Mouse (Mus musculus) hindbrain, postnatal 0 days (tissue): ENCODE results near the gene Calhm4. TPM values are rescaled to one million over a fixed set of nuclear protein-coding genes. Genes with fewer than 3 reads are reported as not detected.
A peak's percentile ranks its signal among the peaks of the same experiment; 100 is the strongest.

Source experiments
- ATAC-seq: fragments of 200-750 bp; cut with Nextera tagmentation; 2 replicates; pipeline ENCODE4 v1.8.0; 2017; ENCODE audit warnings: mild to moderate bottlenecking, moderate TSS enrichment, moderate library complexity
- DNase-seq: peaks from one replicate; pipeline ENCODE4 v3.0.0-alpha.2; 2015; ENCODE audit warnings: low spot score
- H3K27ac ChIP-seq: fragments of 300-500 bp; sonication (generic); 2 replicates; pipeline ENCODE4 v1.5.1; 2014; ENCODE audit warnings: mild to moderate bottlenecking
- H3K27me3 ChIP-seq: fragments of 300-500 bp; sonication (generic); 2 replicates; pipeline ENCODE4 v1.6.1; 2014; ENCODE audit warnings: low read length, mixed read lengths; ENCODE audit not compliant: insufficient read depth
- H3K36me3 ChIP-seq: fragments of 300-500 bp; sonication (generic); 2 replicates; pipeline ENCODE4 v1.6.1; 2014; ENCODE audit warnings: low read length, mixed read lengths; ENCODE audit not compliant: insufficient read depth
- H3K4me1 ChIP-seq: fragments of 300-500 bp; sonication (generic); 2 replicates; pipeline ENCODE4 v1.6.1; 2014; ENCODE audit warnings: antibody characterized with exemption, low read length, mixed read lengths; ENCODE audit not compliant: insufficient read depth
- H3K4me2 ChIP-seq: fragments of 300-500 bp; sonication (generic); 2 replicates; pipeline ENCODE4 v1.6.1; 2014; ENCODE audit warnings: low read depth, mild to moderate bottlenecking, low read length, moderate library complexity, mixed read lengths
- H3K4me3 ChIP-seq: fragments of 300-500 bp; sonication (generic); 2 replicates; pipeline ENCODE4 v1.5.1; 2014; ENCODE audit warnings: low read length
- H3K9ac ChIP-seq: fragments of 300-500 bp; sonication (generic); replicated peaks from 2 replicates; pipeline ENCODE4 v1.6.1; 2014; ENCODE audit warnings: mild to moderate bottlenecking, low read length, moderate library complexity, mixed read lengths
- H3K9me3 ChIP-seq: fragments of 300-500 bp; sonication (generic); 2 replicates; pipeline ENCODE4 v1.6.1; 2016; ENCODE audit warnings: low read length, mixed read lengths
- CTCF ChIP-seq: IDR thresholded peaks from 2 replicates; pipeline ENCODE4 v1.5.1; 2016; ENCODE audit warnings: antibody characterized with exemption, control low read depth, low read depth
- WGBS: fragments of 180-500 bp; shearing (Covaris S2); extraction: QIAGEN DNeasy Blood & Tissue Kit; methylation state at CpG from one replicate; pipeline ENCODE4 v1.1.7; 2014; 5-methylcytosine and 5-hydroxymethylcytosine counted together
- polyA plus RNA-seq: library from polyadenylated mRNA; unstranded; fragments of >200 nt; fragmentation: Nextera tagmentation; extraction: Ambion mirVana; gene quantifications from 2 replicates; pipeline ENCODE4 v1.2.1, GENCODE M21; 2015
- total RNA-seq: library from RNA; depleted of rRNA; stranded (reverse); fragments of >200 nt; gene quantifications from 2 replicates; pipeline ENCODE4 v1.2.3, GENCODE M21; 2014

Gene Calhm4
- total and polyA plus RNA-seq, 2 experiments from 2014 or later, result not detected

- Histone ChIP-seq H3K9ac (no peak overlapping the region), H3K4me2 (no peak overlapping the region), H3K4me3 (no peak overlapping the region), H3K9me3 (no peaks in the 10 kb centered on the region), H3K4me1 (no peaks in the 10 kb centered on the region), H3K27ac (no peak overlapping the region), H3K36me3 (no peaks in the 10 kb centered on the region), H3K27me3 (no peaks in the 10 kb centered on the region)
- DNase-seq (no peak), ATAC-seq (no peak)
- peak; percentile 9; the same call in 1 of the 2 replicates for TF ChIP-seq CTCF
- WGBS, result 72% methylated on average over 2 of the region's 2 CpGs
Observed at GRCm38 (mm10) chr10:34071650-34072049, 27.5 kb upstream of the Calhm4 start.

- Histone ChIP-seq H3K27ac (no peak overlapping the region), H3K36me3 (no peaks in the 10 kb centered on the region), H3K4me1 (no peaks in the 10 kb centered on the region), H3K9ac (no peak overlapping the region), H3K4me2 (no peak overlapping the region), H3K9me3 (no peaks in the 10 kb centered on the region), H3K4me3 (no peak overlapping the region), H3K27me3 (no peaks in the 10 kb centered on the region)
- no peak for ATAC-seq
- 59% methylated on average over 5 of the region's 5 CpGs for WGBS
- TF ChIP-seq CTCF, result no peak
- DNase-seq, result no peak
Observed at GRCm38 (mm10) chr10:34070999-34071492, 26.9 kb upstream of the Calhm4 start.

- WGBS, result 65% methylated on average over 1 of the region's 1 CpGs
- Histone ChIP-seq H3K36me3 (no peaks in the 10 kb centered on the region), H3K9me3 (no peaks in the 10 kb centered on the region), H3K27me3 (no peaks in the 10 kb centered on the region), H3K9ac (no peak overlapping the region), H3K27ac (no peak overlapping the region), H3K4me1 (no peaks in the 10 kb centered on the region), H3K4me2 (no peak overlapping the region), H3K4me3 (no peak overlapping the region)
- TF ChIP-seq CTCF, result no peak
- no peak for DNase-seq
- ATAC-seq, result no peak
Observed at GRCm38 (mm10) chr10:34069606-34070005, 25.5 kb upstream of the Calhm4 start.

- no peak for DNase-seq
- Histone ChIP-seq H3K36me3 (no peaks in the 10 kb centered on the region), H3K4me2 (no peak overlapping the region), H3K9me3 (no peaks in the 10 kb centered on the region), H3K27me3 (no peaks in the 10 kb centered on the region), H3K27ac (no peak overlapping the region), H3K9ac (no peak overlapping the region), H3K4me1 (no peaks in the 10 kb centered on the region), H3K4me3 (no peak overlapping the region)
- WGBS, result 55% methylated on average over 3 of the region's 3 CpGs
- no peak for ATAC-seq
- no peak for TF ChIP-seq CTCF
Observed at GRCm38 (mm10) chr10:34066591-34066990, 22.5 kb upstream of the Calhm4 start.

GRCm38 (mm10) chr10:34053987-34054386, 9.9 kb upstream of the Calhm4 start:
- WGBS, result 96% methylated on average over 2 of the region's 2 CpGs
- Histone ChIP-seq H3K4me3 (no peak overlapping the region), H3K4me2 (no peak overlapping the region), H3K27ac (no peak overlapping the region), H3K9ac (no peak overlapping the region), H3K4me1 (no peaks in the 10 kb centered on the region), H3K36me3 (no peaks in the 10 kb centered on the region), H3K9me3 (no peaks in the 10 kb centered on the region), H3K27me3 (no peaks in the 10 kb centered on the region)
- no peak for ATAC-seq
- no peak for TF ChIP-seq CTCF
- DNase-seq, result no peak

- TF ChIP-seq CTCF, result no peak
- 59% methylated on average over 3 of the region's 3 CpGs for WGBS
- no peaks in the 10 kb centered on the region for H3K36me3 ChIP-seq
- H3K4me2 ChIP-seq, result no peak within 1 kb of the TSS
- H3K9ac ChIP-seq, result no peak within 1 kb of the TSS
- no peak within 1 kb of the TSS for H3K4me3 ChIP-seq
- DNase-seq (no peak), ATAC-seq (no peak)
- no peaks in the 10 kb centered on the region for H3K27me3 ChIP-seq
- H3K4me1 ChIP-seq, result no peaks in the 10 kb centered on the region
- no peaks in the 10 kb centered on the region for H3K9me3 ChIP-seq
- no peak within 1 kb of the TSS for H3K27ac ChIP-seq
Observed at GRCm38 (mm10) chr10:34037401-34037800, 6.7 kb downstream of the Calhm4 start, which contains the start of gene Trappc3l. Gene Trappc3l (plus strand): TSS chr10:34037597.

- Histone ChIP-seq H3K4me1 (no peaks in the 10 kb centered on the region), H3K36me3 (no peaks in the 10 kb centered on the region), H3K9ac (no peak overlapping the region), H3K9me3 (no peaks in the 10 kb centered on the region), H3K27ac (no peak overlapping the region), H3K4me3 (no peak overlapping the region), H3K27me3 (no peaks in the 10 kb centered on the region), H3K4me2 (no peak overlapping the region)
- 10% methylated on average over 5 of the region's 5 CpGs for WGBS
- ATAC-seq (peak; percentile 91), DNase-seq (peak; percentile 74)
- TF ChIP-seq CTCF, result peak; percentile 90
Observed at GRCm38 (mm10) chr10:34036587-34036986, 7.5 kb downstream of the Calhm4 start.
